Mouse (Mus musculus) heart, adult 2 months (tissue): ENCODE data around the gene Ahcyl1. TPM values are rescaled to one million over a fixed set of nuclear protein-coding genes. Genes with fewer than 3 reads are reported as not detected.

ENCODE experiments used
- DNase-seq, 2 experiments: peaks; one replicate each; pipeline ENCODE4 v3.0.0; 2021
- H3K27ac ChIP-seq: fragments of 200-600 bp; 2 replicates; pipeline ENCODE4 v1.8.1; 2022
- H3K27me3 ChIP-seq: fragments of 200-500 bp; 2 replicates; pipeline ENCODE4 v1.6.1; 2012; ENCODE audit warnings: mild to moderate bottlenecking, low read length, inconsistent platforms, mixed read lengths; ENCODE audit not compliant: control insufficient read depth, insufficient read depth
- H3K36me3 ChIP-seq: fragments of 200-500 bp; 2 replicates; pipeline ENCODE4 v1.6.1; 2012; ENCODE audit warnings: low read length, inconsistent platforms; ENCODE audit not compliant: control insufficient read depth, insufficient read depth
- H3K4me1 ChIP-seq: fragments of 200-500 bp; 2 replicates; pipeline ENCODE4 v1.6.1; 2011; ENCODE audit warnings: low read length; ENCODE audit not compliant: control insufficient read depth, insufficient read depth
- H3K4me3 ChIP-seq: fragments of 200-600 bp; 2 replicates; pipeline ENCODE4 v1.8.1; 2022
- H3K79me2 ChIP-seq: fragments of 200-500 bp; replicated peaks from 2 replicates; pipeline ENCODE4 v1.6.1; 2012; ENCODE audit warnings: mild to moderate bottlenecking, inconsistent platforms, low read length, moderate library complexity, mixed read lengths; ENCODE audit not compliant: control insufficient read depth, insufficient read depth
- H3K9ac ChIP-seq: fragments of 200-500 bp; 2 replicates; pipeline ENCODE4 v1.6.1; 2012; ENCODE audit warnings: low read depth, mild to moderate bottlenecking, control low read depth, inconsistent platforms, low read length, mixed read lengths
- CTCF ChIP-seq: fragments of 200-600 bp; IDR thresholded peaks from 2 replicates; pipeline ENCODE4 v1.8.1; 2022; ENCODE audit warnings: antibody characterized with exemption, mild to moderate bottlenecking, moderate library complexity
- EP300 ChIP-seq: fragments of 200-500 bp; IDR thresholded peaks from 2 replicates; pipeline ENCODE4 v1.6.1; 2011; ENCODE audit warnings: low read depth, low read length, control low read depth; ENCODE audit not compliant: insufficient read depth
- POLR2A ChIP-seq: fragments of 200-500 bp; IDR thresholded peaks from 2 replicates; pipeline ENCODE4 v1.6.1; 2011; ENCODE audit warnings: mild to moderate bottlenecking, low read depth, low read length, control low read depth; ENCODE audit not compliant: insufficient read depth
- WGBS: fragments of 180-500 bp; shearing (Covaris S2); methylation state at CpG from one replicate; pipeline ENCODE4 v1.1.7; 2018; 5-methylcytosine and 5-hydroxymethylcytosine counted together
- intact Hi-C: fragments of 180-260 bp; cut with DNase I; formaldehyde crosslinking; loops from one replicate; pipeline ENCODE4 v1.15.1; 2025
- polyA plus RNA-seq: library from polyadenylated mRNA; depleted of rRNA; stranded (reverse); fragments of >200 nt; gene quantifications from 2 replicates; pipeline ENCODE4 v1.2.3, GENCODE M21; 2012
- total RNA-seq, 2 experiments: library from RNA; stranded (reverse); gene quantifications; 2 replicates each; pipeline ENCODE4 v1.2.3; 2021

The Ahcyl1 gene
- total and polyA plus RNA-seq, 3 experiments = 50.9 to 82.3 (median 76.5) TPM

DNA sequence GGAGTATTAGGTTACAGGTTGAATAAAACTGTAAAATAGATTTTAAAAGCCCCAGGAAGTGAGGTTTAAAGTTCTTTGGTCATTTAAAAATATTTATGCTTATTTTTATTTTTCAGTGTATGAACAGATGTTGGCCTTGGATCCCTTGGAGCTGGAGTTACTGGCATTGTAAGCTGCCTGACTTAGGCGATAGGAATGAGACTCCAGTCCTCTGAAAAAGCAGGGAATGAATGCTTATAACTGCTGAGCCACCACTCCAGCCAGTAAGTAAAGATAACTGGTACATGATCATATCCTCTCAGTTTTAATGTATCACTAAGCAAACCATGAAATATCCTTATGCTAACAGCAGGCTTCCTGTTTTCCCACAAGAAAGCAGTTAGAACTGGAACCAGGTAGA, 8.1 kb downstream of the Ahcyl1 start:
- Histone ChIP-seq H3K27me3 (0 out of 2 replicates have a peak, but pooled peaks cover 2% of the 10 kb centered on the region), H3K4me3 (no peak overlapping the region), H3K4me1 (peaks cover 18% of the 10 kb centered on the region), H3K79me2 (peaks cover 4% of the 10 kb centered on the region; the same call in 1 of the 2 replicates), H3K9ac (no peak overlapping the region), H3K36me3 (peaks cover 47% of the 10 kb centered on the region), H3K27ac (peak overlapping the region; percentile 17)
- intact Hi-C loops = no loop called here
- no peak for TF ChIP-seq POLR2A
- 12% methylated on average over 1 of the region's 1 CpGs for WGBS
- no peak for DNase-seq

GRCm38 (mm10) chr3:107686276-107686977, 9.9 kb downstream of the Ahcyl1 start:
- peaks cover 21% of the 10 kb centered on the region for H3K4me1 ChIP-seq

GRCm38 (mm10) chr3:107685652-107686051, 10.7 kb downstream of the Ahcyl1 start:
- no peak for DNase-seq
- 0 out of 2 replicates have a peak, but pooled peaks cover 1% of the 10 kb centered on the region for H3K79me2 ChIP-seq
- no peaks in the 10 kb centered on the region for H3K27me3 ChIP-seq
- TF ChIP-seq POLR2A = no peak
- no peak for TF ChIP-seq CTCF
- H3K9ac ChIP-seq = no peak overlapping the region
- WGBS = 67% methylated on average over 2 of the region's 2 CpGs
- intact Hi-C loops = no loop called here
- H3K36me3 ChIP-seq = peaks cover 45% of the 10 kb centered on the region
- no peak overlapping the region for H3K4me3 ChIP-seq
- H3K4me1 ChIP-seq = peaks cover 20% of the 10 kb centered on the region
- H3K27ac ChIP-seq = no peak overlapping the region

More at GRCm38 (mm10) chr3:107686276-107686977, 9.9 kb downstream of the Ahcyl1 start:
- TF ChIP-seq EP300 = no peak
- Histone ChIP-seq H3K27me3 (0 out of 2 replicates have a peak, but pooled peaks cover 2% of the 10 kb centered on the region), H3K4me3 (no peak overlapping the region), H3K79me2 (peaks cover 3% of the 10 kb centered on the region; the same call in 1 of the 2 replicates), H3K27ac (no peak overlapping the region), H3K36me3 (peaks cover 48% of the 10 kb centered on the region), H3K9ac (no peak overlapping the region)
- intact Hi-C loops = no loop called here
- no peak for DNase-seq
- WGBS = 88% methylated on average over 3 of the region's 3 CpGs

GRCm38 (mm10) chr3:107683587-107683986, 12.8 kb downstream of the Ahcyl1 start:
- Histone ChIP-seq H3K9ac (no peak overlapping the region), H3K79me2 (peaks cover 4% of the 10 kb centered on the region; the same call in 1 of the 2 replicates), H3K27ac (no peak overlapping the region), H3K4me1 (peaks cover 14% of the 10 kb centered on the region), H3K36me3 (peaks cover 43% of the 10 kb centered on the region), H3K4me3 (no peak overlapping the region), H3K27me3 (no peaks in the 10 kb centered on the region)
- 84% methylated on average over 1 of the region's 1 CpGs for WGBS
- TF ChIP-seq CTCF (no peak), POLR2A (no peak), EP300 (no peak)
- no peak for DNase-seq
- intact Hi-C loops = no loop called here

DNA sequence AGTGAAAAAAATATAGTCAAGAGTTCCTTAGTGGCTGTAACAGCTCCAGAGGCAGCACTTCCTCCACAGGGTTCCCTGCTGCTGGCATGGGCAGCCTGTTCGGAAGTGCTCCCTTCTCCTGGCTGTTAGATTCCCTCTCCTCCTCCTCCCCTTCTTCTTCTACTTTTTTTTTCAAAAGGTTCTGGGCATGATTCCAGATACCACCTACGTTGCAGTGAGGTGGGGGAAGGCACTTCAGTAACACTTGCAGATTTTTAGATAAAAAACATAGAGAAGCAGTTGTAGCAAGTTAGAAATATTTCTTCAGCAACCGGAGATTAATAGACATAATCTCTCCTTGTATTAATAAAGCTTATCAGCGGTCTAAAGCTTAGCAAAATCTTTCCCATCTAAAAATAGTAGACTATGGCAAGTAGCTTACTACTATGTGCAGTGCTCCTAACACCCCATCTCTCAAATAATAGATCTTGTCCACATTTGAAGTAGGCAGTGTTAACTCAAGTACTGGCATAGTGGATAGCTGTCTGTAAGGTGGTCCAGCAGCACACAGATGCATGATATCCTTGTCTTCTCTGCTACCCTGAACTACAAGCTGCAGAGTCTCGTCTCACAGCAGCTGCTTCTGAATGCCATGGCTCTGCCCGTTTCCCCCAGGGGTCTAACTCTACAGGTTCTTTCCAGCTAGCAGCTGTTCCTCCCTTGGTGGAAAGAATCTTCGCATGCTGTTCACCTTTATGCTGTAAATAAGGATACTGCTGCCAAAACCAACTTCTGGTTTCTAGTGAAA, 15.4 kb downstream of the Ahcyl1 start:
- WGBS = 11% methylated on average over 7 of the region's 7 CpGs
- Histone ChIP-seq H3K79me2 (peaks cover 6% of the 10 kb centered on the region), H3K27me3 (no peaks in the 10 kb centered on the region), H3K4me1 (peaks cover 12% of the 10 kb centered on the region), H3K9ac (no peak overlapping the region), H3K4me3 (no peak overlapping the region), H3K36me3 (peaks cover 29% of the 10 kb centered on the region), H3K27ac (peak overlapping the region; percentile 51)
- peak in 1 of 2 experiments; percentile 44 for DNase-seq
- intact Hi-C loops = no loop called here
- no peak for TF ChIP-seq CTCF
- no peak for TF ChIP-seq POLR2A
- no peak for TF ChIP-seq EP300

DNA sequence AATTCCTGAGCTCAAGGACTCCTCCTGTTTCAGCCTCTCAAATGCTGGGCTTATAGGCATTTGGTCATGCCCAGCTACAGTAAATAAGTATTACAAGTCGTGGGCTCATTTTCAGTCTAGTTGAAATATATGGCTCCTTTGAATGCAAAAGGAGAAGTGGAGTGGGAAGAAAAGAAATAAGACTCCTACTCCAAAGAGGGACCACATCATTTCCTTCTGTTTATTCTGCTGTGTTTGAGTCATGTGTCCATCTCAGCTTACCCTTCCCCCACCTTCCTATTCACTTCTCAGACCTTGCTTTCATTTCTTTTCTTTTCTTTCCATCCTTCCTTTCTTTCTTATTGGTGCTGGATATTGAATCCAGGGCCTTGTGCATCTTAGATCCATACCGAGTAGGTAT, 24.9 kb downstream of the Ahcyl1 start:
- no peaks in the 10 kb centered on the region for H3K79me2 ChIP-seq
- no peaks in the 10 kb centered on the region for H3K4me1 ChIP-seq
- intact Hi-C loops = no loop called here
- DNase-seq = no peak
- no peaks in the 10 kb centered on the region for H3K27me3 ChIP-seq
- 89% methylated on average over 2 of the region's 2 CpGs for WGBS
- TF ChIP-seq POLR2A = no peak
- TF ChIP-seq CTCF = no peak
- no peak for TF ChIP-seq EP300
- H3K36me3 ChIP-seq = peaks cover 3% of the 10 kb centered on the region
- H3K27ac ChIP-seq = no peak overlapping the region
- H3K9ac ChIP-seq = no peak overlapping the region
- H3K4me3 ChIP-seq = no peak overlapping the region
